In the genomic region with DNA sequence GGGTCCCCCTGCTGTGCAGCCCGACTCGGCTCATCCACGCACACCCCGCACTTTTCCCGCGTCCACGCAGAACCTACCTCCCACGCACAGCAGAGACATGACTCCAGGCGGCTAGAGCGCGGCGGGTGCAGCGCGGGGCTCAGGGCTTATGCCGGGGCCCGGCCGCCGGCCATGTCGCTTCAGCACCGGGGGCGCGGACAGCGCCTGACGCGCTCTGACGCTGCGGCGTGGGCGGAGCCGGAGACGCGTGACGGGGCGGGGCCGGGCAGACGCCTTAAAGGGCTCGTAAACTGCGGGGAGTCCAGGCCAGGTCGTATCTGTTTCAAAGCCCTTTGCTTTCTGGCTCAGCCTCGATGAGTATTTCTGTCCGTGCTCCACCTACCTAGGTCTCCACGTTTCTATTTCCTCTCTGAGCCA, we compare ENCODE assay signal across 8 mouse cellular contexts. TPM values are rescaled to one million over a fixed set of nuclear protein-coding genes. Genes with fewer than 3 reads are reported as not detected.
DNase-seq lines count a peak whose midpoint lies in the region; ATAC-seq and TF ChIP-seq lines count a peak whose summit lies in the region.

A gene (minus strand): TSS at position 209 of the 417 bp plus-strand sequence.

- H3K4me3 ChIP-seq in E14TG2a.4 (replicated peaks; ENCODE audit: low read length) = peak within 1 kb of the TSS; percentile 96
- peak within 1 kb of the TSS; percentile 85 for H3K4me3 ChIP-seq in forebrain, embryonic 13.5 days
- H3K4me3 ChIP-seq in liver, embryonic 16.5 days (ENCODE audit: low read depth, low read length) = peak within 1 kb of the TSS; percentile 61
- H3K4me3 ChIP-seq in neural tube, embryonic 12.5 days = peak within 1 kb of the TSS; percentile 75
- peak within 1 kb of the TSS; percentile 48 for H3K4me3 ChIP-seq in stomach, postnatal 0 days (ENCODE audit: low read depth, low read length)

- under 1% methylated on average over 42 of the region's 42 CpGs for WGBS in forebrain, embryonic 13.5 days
- under 1% methylated on average over 42 of the region's 42 CpGs for WGBS in liver, embryonic 16.5 days (ENCODE audit: insufficient replicate concordance)
- 0% methylated on average over 42 of the region's 42 CpGs for WGBS in neural tube, embryonic 12.5 days
- WGBS in stomach, postnatal 0 days = under 1% methylated on average over 39 of the region's 42 CpGs

- ATAC-seq in forebrain, embryonic 13.5 days = peak; percentile 77
- peak; percentile 66 for ATAC-seq in liver, embryonic 16.5 days (ENCODE audit: low read depth)
- peak; percentile 66 for ATAC-seq in neural tube, embryonic 12.5 days (ENCODE audit: low FRiP score, low read depth)
- ATAC-seq in stomach, postnatal 0 days (ENCODE audit: low FRiP score, low TSS enrichment) = peak; percentile 61

- no peaks in the 10 kb centered on the region for H3K36me3 ChIP-seq in E14TG2a.4 (ENCODE audit: insufficient read depth, low read length)
- H3K36me3 ChIP-seq in forebrain, embryonic 13.5 days (ENCODE audit: poor library complexity, severe bottlenecking) = no peaks in the 10 kb centered on the region
- H3K36me3 ChIP-seq in liver, embryonic 16.5 days (ENCODE audit: control insufficient read depth, insufficient read depth) = no peaks in the 10 kb centered on the region
- H3K36me3 ChIP-seq in neural tube, embryonic 12.5 days = no peaks in the 10 kb centered on the region
- H3K36me3 ChIP-seq in stomach, postnatal 0 days (ENCODE audit: control insufficient read depth, insufficient read depth, low read length) = no peaks in the 10 kb centered on the region

- H3K27me3 ChIP-seq in E14TG2a.4 (ENCODE audit: insufficient read depth, low read length) = no peaks in the 10 kb centered on the region
- peaks cover 37% of the 10 kb centered on the region for H3K27me3 ChIP-seq in forebrain, embryonic 13.5 days
- peaks cover 36% of the 10 kb centered on the region for H3K27me3 ChIP-seq in liver, embryonic 16.5 days (ENCODE audit: control insufficient read depth, insufficient read depth, low read depth, low read length)
- peaks cover 42% of the 10 kb centered on the region for H3K27me3 ChIP-seq in neural tube, embryonic 12.5 days (replicated peaks)
- H3K27me3 ChIP-seq in stomach, postnatal 0 days (ENCODE audit: control insufficient read depth, insufficient read depth, low read length) = no peaks in the 10 kb centered on the region

- H3K4me1 ChIP-seq in E14TG2a.4 (replicated peaks; ENCODE audit: low read depth, low read length) = peaks cover 78% of the 10 kb centered on the region
- H3K4me1 ChIP-seq in forebrain, embryonic 13.5 days = peaks cover 54% of the 10 kb centered on the region
- peaks cover 26% of the 10 kb centered on the region for H3K4me1 ChIP-seq in liver, embryonic 16.5 days (ENCODE audit: control insufficient read depth, low read depth, low read length)
- H3K4me1 ChIP-seq in neural tube, embryonic 12.5 days = peaks cover 37% of the 10 kb centered on the region
- peaks cover 7% of the 10 kb centered on the region; the same call in 1 of the 2 replicates for H3K4me1 ChIP-seq in stomach, postnatal 0 days (replicated peaks; ENCODE audit: control insufficient read depth, insufficient read depth)

- H3K27ac ChIP-seq in forebrain, embryonic 13.5 days = peak within 1 kb of the TSS; percentile 88
- H3K27ac ChIP-seq in liver, embryonic 16.5 days (ENCODE audit: low read length) = no peak within 1 kb of the TSS
- H3K27ac ChIP-seq in neural tube, embryonic 12.5 days = peak within 1 kb of the TSS; percentile 72
- no peak within 1 kb of the TSS for H3K27ac ChIP-seq in stomach, postnatal 0 days (replicated peaks)

- TF ChIP-seq CTCF in E14TG2a.4 (conservative IDR thresholded peaks at IDR 0.05; ENCODE audit: low read length) = no peak
- no peak for TF ChIP-seq CTCF in stomach, postnatal 0 days (IDR thresholded peaks at IDR 0.05; ENCODE audit: low read depth)

- no peak for TF ChIP-seq EP300 in stomach, postnatal 0 days (optimal IDR thresholded peaks at IDR 0.05)

- DNase-seq in c-Kit-positive CD71-positive TER-119-positive erythroid progenitor cells, embryonic 14.5 days (ENCODE audit: low spot score) = peak; percentile 79
- peak; percentile 93 to 95 for DNase-seq in heart, postnatal 10 days
- peak; percentile 95 to 96 for DNase-seq in kidney, postnatal 4 days
- DNase-seq in stomach, postnatal 0 days (ENCODE audit: low spot score) = peak; percentile 89

- H3K9me3 ChIP-seq in E14TG2a.4 (ENCODE audit: low read length) = no peaks in the 10 kb centered on the region
- no peaks in the 10 kb centered on the region for H3K9me3 ChIP-seq in forebrain, embryonic 13.5 days (replicated peaks)
- no peaks in the 10 kb centered on the region for H3K9me3 ChIP-seq in liver, embryonic 16.5 days (replicated peaks; ENCODE audit: control insufficient read depth, low read length)
- H3K9me3 ChIP-seq in neural tube, embryonic 12.5 days = no peaks in the 10 kb centered on the region
- no peaks in the 10 kb centered on the region for H3K9me3 ChIP-seq in stomach, postnatal 0 days (ENCODE audit: control insufficient read depth, low read length)

- intact Hi-C loops in heart, postnatal 10 days (cut with DNase I) = no loop called here

- peak within 1 kb of the TSS; percentile 97 for H3K4me2 ChIP-seq in forebrain, embryonic 13.5 days
- peak within 1 kb of the TSS; percentile 85 for H3K4me2 ChIP-seq in liver, embryonic 16.5 days (ENCODE audit: low read depth, low read length)
- peak within 1 kb of the TSS; percentile 90 for H3K4me2 ChIP-seq in neural tube, embryonic 12.5 days (replicated peaks)
- H3K4me2 ChIP-seq in stomach, postnatal 0 days (replicated peaks; ENCODE audit: low read depth) = peak within 1 kb of the TSS; percentile 92

- H3K9ac ChIP-seq in forebrain, embryonic 13.5 days = peak within 1 kb of the TSS; percentile 77
- H3K9ac ChIP-seq in liver, embryonic 16.5 days (ENCODE audit: low read depth, low read length) = peak within 1 kb of the TSS; percentile 52
- H3K9ac ChIP-seq in neural tube, embryonic 12.5 days = peak within 1 kb of the TSS; percentile 70
- no peak within 1 kb of the TSS for H3K9ac ChIP-seq in stomach, postnatal 0 days (ENCODE audit: low read length)

RNA-seq across cellular contexts. Expression of the gene that starts here (rescaled TPM):
- 13.0 and 15.8 TPM in 2 replicates for polyA plus RNA-seq in forebrain, embryonic 13.5 days (2015; fragmentation: Nextera tagmentation; extraction: Ambion mirVana)
- total RNA-seq in heart, postnatal 10 days (2021) = 1 to 10 TPM; 1.1 to 1.5 TPM
- 0.15 and 0.20 TPM in 2 replicates for polyA plus RNA-seq in liver, embryonic 16.5 days (2015; fragmentation: Nextera tagmentation; extraction: Ambion mirVana)
- polyA plus RNA-seq in neural tube, embryonic 12.5 days (2016; fragmentation: Nextera tagmentation; extraction: Ambion mirVana) = 16.3 and 16.7 TPM in 2 replicates
- polyA plus RNA-seq in stomach, postnatal 0 days (2015; fragmentation: Nextera tagmentation; extraction: Ambion mirVana) = 0.46 and 0.52 TPM in 2 replicates

Comparison
In these comparisons a context has a peak if more than half of its experiments do, and no peak if none do; other contexts are left out.
1. Peak in ATAC-seq, H3K4me3 ChIP-seq, H3K9ac ChIP-seq and H3K4me2 ChIP-seq in liver, embryonic 16.5 days; RNA of the gene not detected or under 1 TPM.
2. Peak in DNase-seq, ATAC-seq, H3K4me3 ChIP-seq and H3K4me2 ChIP-seq in stomach, postnatal 0 days; RNA of the gene not detected or under 1 TPM.
3. H3K27ac ChIP-seq: peak in forebrain, embryonic 13.5 days (single experiment) and neural tube, embryonic 12.5 days (single experiment); none in liver, embryonic 16.5 days (single experiment) and stomach, postnatal 0 days (single experiment).
4. Peak in every context shown above with its lines, with median percentiles within 50 percentile points of each other: H3K4me3 ChIP-seq, DNase-seq, ATAC-seq and H3K4me2 ChIP-seq.